Mouse (Mus musculus) left cerebral cortex, adult 11 months (tissue): ENCODE results near the gene Max.

ENCODE experiments used
- DNase-seq: peaks from one replicate; pipeline ENCODE4 v3.0.0; 2022; ENCODE audit warnings: low spot score

Max gene

GRCm38 (mm10) chr12:76920398-76920797, 41.6 kb downstream of the Max start:
- no peak for DNase-seq

GRCm38 (mm10) chr12:76918855-76919254, 43.1 kb downstream of the Max start:
- DNase-seq: no peak

- DNase-seq: no peak
Observed at GRCm38 (mm10) chr12:76918113-76918512, 43.9 kb downstream of the Max start.

- no peak for DNase-seq
Observed at GRCm38 (mm10) chr12:76916163-76916562, 45.8 kb downstream of the Max start.

- no peak for DNase-seq
Observed at GRCm38 (mm10) chr12:76912193-76912592, 49.8 kb downstream of the Max start.

GRCm38 (mm10) chr12:76911171-76911726, 50.8 kb downstream of the Max start:
- DNase-seq: no peak

- no peak for DNase-seq
Observed at GRCm38 (mm10) chr12:76910258-76910940, 51.6 kb downstream of the Max start.

- no peak for DNase-seq
Observed at GRCm38 (mm10) chr12:76909218-76909617, 52.8 kb downstream of the Max start.

- DNase-seq: no peak
Observed at GRCm38 (mm10) chr12:76906278-76906677, 55.7 kb downstream of the Max start.

GRCm38 (mm10) chr12:76901508-76902294, 60.3 kb downstream of the Max start:
- no peak for DNase-seq

- DNase-seq: no peak
Observed at GRCm38 (mm10) chr12:76899261-76899975, 62.6 kb downstream of the Max start.

- DNase-seq: no peak
Observed at GRCm38 (mm10) chr12:76898141-76898540, 63.9 kb downstream of the Max start.

GRCm38 (mm10) chr12:76897006-76897405, 65.0 kb downstream of the Max start:
- no peak for DNase-seq

- DNase-seq: no peak
Observed at GRCm38 (mm10) chr12:76896566-76896965, 65.4 kb downstream of the Max start.

- no peak for DNase-seq
Observed at GRCm38 (mm10) chr12:76895777-76896176, 66.2 kb downstream of the Max start.

GRCm38 (mm10) chr12:76894792-76895559, 67.0 kb downstream of the Max start:
- DNase-seq: no peak

GRCm38 (mm10) chr12:76892910-76893695, 68.9 kb downstream of the Max start:
- no peak for DNase-seq

GRCm38 (mm10) chr12:76891160-76891559, 70.8 kb downstream of the Max start:
- no peak for DNase-seq

GRCm38 (mm10) chr12:76889404-76890184, 72.4 kb downstream of the Max start:
- DNase-seq: no peak

- no peak for DNase-seq
Observed at GRCm38 (mm10) chr12:76887941-76888340, 74.1 kb downstream of the Max start.
